Mouse (Mus musculus) MEL (cell line): ENCODE measurements around the gene Map4k1. TPM values are rescaled to one million over a fixed set of nuclear protein-coding genes. Genes with fewer than 3 reads are reported as not detected.

Experiments
- DNase-seq: peaks from one replicate; pipeline ENCODE4 v3.0.0; 2011; ENCODE audit warnings: low read depth, low spot score
- H3K27ac ChIP-seq: 2 replicates; pipeline ENCODE4 v1.5.1; 2012; ENCODE audit warnings: low read depth, mild to moderate bottlenecking, control low read depth, low read length, moderate library complexity; ENCODE audit not compliant: control insufficient read depth
- H3K27me3 ChIP-seq, 2 experiments: fragments of 150-350 bp in 1 of 2; sonication (generic) in 1 of 2; 2 replicates each; pipeline ENCODE4 v1.6.1; 2012; ENCODE audit warnings: low read length in 2 of 2, mild to moderate bottlenecking in 2 of 2, improper control_type of control experiment in 1 of 2, moderate library complexity in 1 of 2; ENCODE audit not compliant: insufficient read depth in 2 of 2, control insufficient read depth in 1 of 2
- H3K36me3 ChIP-seq, 2 experiments: 2 replicates each; pipeline ENCODE4 v1.6.1; 2012 to 2014; ENCODE audit warnings: low read length in 2 of 2, improper control_type of control experiment in 1 of 2, inconsistent platforms in 1 of 2, mild to moderate bottlenecking in 1 of 2; ENCODE audit not compliant: insufficient read depth in 2 of 2, control insufficient read depth in 1 of 2
- H3K4me1 ChIP-seq, 2 experiments: fragments of 150-350 bp in 1 of 2; sonication (generic) in 1 of 2; 2 replicates each; pipeline ENCODE4 v1.6.1; 2012; ENCODE audit warnings: low read length in 2 of 2, improper control_type of control experiment in 1 of 2, mild to moderate bottlenecking in 1 of 2; ENCODE audit not compliant: insufficient read depth in 2 of 2, control insufficient read depth in 1 of 2
- H3K4me3 ChIP-seq, 2 experiments: fragments of 150-350 bp in 1 of 2; sonication (generic) in 1 of 2; 2 replicates each; pipeline ENCODE4 v1.5.1; 2012; ENCODE audit warnings: low read depth in 2 of 2, low read length in 2 of 2, mild to moderate bottlenecking in 2 of 2, moderate library complexity in 2 of 2, control low read depth in 1 of 2, improper control_type of control experiment in 1 of 2; ENCODE audit not compliant: control insufficient read depth in 1 of 2, insufficient read depth in 1 of 2
- H3K79me2 ChIP-seq: 2 replicates; pipeline ENCODE4 v1.6.1; 2012; ENCODE audit warnings: mild to moderate bottlenecking, low read length, moderate library complexity; ENCODE audit not compliant: control insufficient read depth, poor library complexity, insufficient read depth
- H3K9ac ChIP-seq: 2 replicates; pipeline ENCODE4 v1.6.1; 2012; ENCODE audit warnings: low read depth, mild to moderate bottlenecking, control low read depth, low read length, moderate library complexity; ENCODE audit not compliant: control insufficient read depth, poor library complexity, severe bottlenecking
- H3K9me3 ChIP-seq: fragments of 150-350 bp; sonication (generic); replicated peaks from 2 replicates; pipeline ENCODE4 v1.6.1; 2012; ENCODE audit warnings: mild to moderate bottlenecking, low read length, improper control_type of control experiment, moderate library complexity; ENCODE audit not compliant: insufficient read depth
- BHLHE40 ChIP-seq: IDR thresholded peaks from 2 replicates; pipeline ENCODE4 v1.6.1; 2012; ENCODE audit warnings: low read depth, mild to moderate bottlenecking, inconsistent platforms, low read length, improper control_type of control experiment, borderline replicate concordance
- CHD1 ChIP-seq: IDR thresholded peaks from 2 replicates; pipeline ENCODE4 v1.6.1; 2012; ENCODE audit warnings: low read depth, mild to moderate bottlenecking, inconsistent platforms, low read length, improper control_type of control experiment
- CTCF ChIP-seq, 3 experiments: IDR thresholded peaks in 2 of 3; conservative IDR thresholded peaks in 1 of 3; 2 replicates each; pipeline ENCODE4 v1.5.1; 2011 to 2012; ENCODE audit warnings: low read length in 3 of 3, low read depth in 2 of 3, mild to moderate bottlenecking in 2 of 3, improper control_type of control experiment in 1 of 3, inconsistent platforms in 1 of 3, mixed read lengths in 1 of 3, moderate library complexity in 1 of 3; ENCODE audit not compliant: control insufficient read depth in 1 of 3, insufficient read depth in 1 of 3, poor library complexity in 1 of 3, severe bottlenecking in 1 of 3
- EP300 ChIP-seq, 2 experiments: IDR thresholded peaks; 2 replicates each; pipeline ENCODE4 v1.6.1; 2011; ENCODE audit warnings: improper control_type of control experiment in 2 of 2, low read length in 2 of 2, low read depth in 1 of 2, mild to moderate bottlenecking in 1 of 2
- ETS1 ChIP-seq: IDR thresholded peaks from 2 replicates; pipeline ENCODE4 v1.6.1; 2012; ENCODE audit warnings: low read depth, mild to moderate bottlenecking, inconsistent platforms, low read length, improper control_type of control experiment, moderate library complexity
- GABPA ChIP-seq: IDR thresholded peaks from 2 replicates; pipeline ENCODE4 v1.6.1; 2012; ENCODE audit warnings: low read depth, mild to moderate bottlenecking, inconsistent platforms, low read length, improper control_type of control experiment, moderate library complexity
- GATA1 ChIP-seq: IDR thresholded peaks from 2 replicates; pipeline ENCODE4 v1.6.1; 2011; ENCODE audit warnings: low read depth, low read length, improper control_type of control experiment
- HCFC1 ChIP-seq: IDR thresholded peaks from 2 replicates; pipeline ENCODE4 v1.6.1; 2012; ENCODE audit warnings: low read depth, mild to moderate bottlenecking, inconsistent platforms, low read length, improper control_type of control experiment, moderate library complexity
- JUND ChIP-seq: IDR thresholded peaks from 2 replicates; pipeline ENCODE4 v1.6.1; 2011; ENCODE audit warnings: low read depth, mild to moderate bottlenecking, improper control_type of control experiment, low read length
- KAT2A ChIP-seq: conservative IDR thresholded peaks from 2 replicates; pipeline ENCODE4 v1.6.1; 2012; ENCODE audit warnings: low read depth, low read length, improper control_type of control experiment, inconsistent platforms
- MAFK ChIP-seq: IDR thresholded peaks from 2 replicates; pipeline ENCODE4 v1.6.1; 2011; ENCODE audit warnings: low read depth, mild to moderate bottlenecking, low read length, improper control_type of control experiment, borderline replicate concordance
- MEF2A ChIP-seq: IDR thresholded peaks from 2 replicates; pipeline ENCODE4 v1.6.1; 2014; ENCODE audit warnings: low read depth, mild to moderate bottlenecking, inconsistent platforms, low read length, improper control_type of control experiment; ENCODE audit not compliant: poor library complexity, insufficient replicate concordance, severe bottlenecking; ENCODE audit errors: extremely low read depth
- MXI1 ChIP-seq: IDR thresholded peaks from 2 replicates; pipeline ENCODE4 v1.6.1; 2011; ENCODE audit warnings: mild to moderate bottlenecking, low read depth, low read length, improper control_type of control experiment
- MYC ChIP-seq: IDR thresholded peaks from 2 replicates; pipeline ENCODE4 v1.6.1; 2011; ENCODE audit warnings: low read depth, mild to moderate bottlenecking, low read length, improper control_type of control experiment, moderate library complexity
- POLR2A ChIP-seq, 2 experiments: IDR thresholded peaks; 2 replicates each; pipeline ENCODE4 v1.6.1; 2011 to 2012; ENCODE audit warnings: low read length in 2 of 2, mild to moderate bottlenecking in 2 of 2, control low read depth in 1 of 2, improper control_type of control experiment in 1 of 2, low read depth in 1 of 2, moderate library complexity in 1 of 2; ENCODE audit not compliant: control insufficient read depth in 1 of 2, insufficient read depth in 1 of 2, poor library complexity in 1 of 2
- POLR2AphosphoS2 ChIP-seq: IDR thresholded peaks from 2 replicates; pipeline ENCODE4 v1.6.1; 2011; ENCODE audit warnings: low read length, improper control_type of control experiment
- SMC3 ChIP-seq: IDR thresholded peaks from 2 replicates; pipeline ENCODE4 v1.6.1; 2011; ENCODE audit warnings: low read depth, low read length, improper control_type of control experiment
- TAL1 ChIP-seq: IDR thresholded peaks from 2 replicates; pipeline ENCODE4 v1.6.1; 2012; ENCODE audit warnings: mild to moderate bottlenecking, inconsistent platforms, low read length, moderate library complexity, mixed read lengths
- TBP ChIP-seq: IDR thresholded peaks from 2 replicates; pipeline ENCODE4 v1.8.0; 2011; ENCODE audit warnings: low read depth, low read length, improper control_type of control experiment
- USF2 ChIP-seq, 2 experiments: IDR thresholded peaks; 2 replicates each; pipeline ENCODE4 v1.6.1; 2011 to 2012; ENCODE audit warnings: improper control_type of control experiment in 2 of 2, low read length in 2 of 2, borderline replicate concordance in 1 of 2, inconsistent platforms in 1 of 2, low read depth in 1 of 2, mild to moderate bottlenecking in 1 of 2; ENCODE audit not compliant: insufficient read depth in 1 of 2
- ZKSCAN1 ChIP-seq: IDR thresholded peaks from 2 replicates; pipeline ENCODE4 v1.6.1; 2012; ENCODE audit warnings: low read depth, mild to moderate bottlenecking, inconsistent platforms, low read length, improper control_type of control experiment, moderate library complexity
- ZMIZ1 ChIP-seq: IDR thresholded peaks from 2 replicates; pipeline ENCODE4 v1.6.1; 2012; ENCODE audit warnings: low read depth, mild to moderate bottlenecking, inconsistent platforms, low read length, improper control_type of control experiment, moderate library complexity
- ZNF384 ChIP-seq: IDR thresholded peaks from 2 replicates; pipeline ENCODE4 v1.6.1; 2012; ENCODE audit warnings: low read depth, mild to moderate bottlenecking, inconsistent platforms, low read length, improper control_type of control experiment
- polyA plus RNA-seq, 2 experiments: library from polyadenylated mRNA; stranded (reverse) in 1 of 2; unstranded in 1 of 2; fragments of >175 nt in 1 of 2; fragments of >200 nt in 1 of 2; gene quantifications; 2 replicates each; pipeline versions ENCODE4 v1.2.1 to v1.2.4; 2012; ENCODE audit warnings: low replicate concordance in 2 of 2, low read depth in 1 of 2; ENCODE audit not compliant: insufficient read length in 2 of 2, insufficient read depth in 1 of 2, missing spikeins in 1 of 2
- total RNA-seq: library from RNA; depleted of rRNA; stranded (reverse); fragments of 300-350 nt; gene quantifications from 2 replicates; pipeline ENCODE4 v1.2.3, GENCODE M21; 2012

Map4k1 gene
- total and polyA plus RNA-seq, 3 experiments: 17.3 to 50.8 TPM; not detected in 1

DNA sequence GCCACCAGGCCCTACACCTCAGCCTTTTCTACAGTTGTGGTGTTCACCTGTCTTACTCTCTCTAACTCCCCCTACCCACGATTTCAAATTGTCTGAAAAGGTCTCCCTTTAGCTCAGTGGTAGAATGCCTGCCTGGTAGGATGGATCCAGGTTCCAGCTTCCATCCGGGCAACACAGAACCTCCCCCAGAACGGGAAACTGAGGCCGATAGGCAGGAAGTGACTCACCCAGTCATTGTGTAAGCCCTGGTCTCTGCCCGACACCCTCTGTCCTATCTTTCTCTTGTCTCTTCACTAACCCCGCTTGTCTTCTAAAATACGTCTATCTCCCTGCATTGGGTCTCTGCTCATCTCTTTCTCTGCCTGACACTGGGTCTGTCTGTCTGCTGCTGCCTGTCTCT, 3.4 kb downstream of the Map4k1 start:
- Histone ChIP-seq H3K27ac (peak overlapping the region; percentile 7; the same call in 1 of the 2 replicates), H3K27me3 (no peaks in the 10 kb centered on the region), H3K9ac (no peak overlapping the region; the same call in 1 of the 2 replicates), H3K79me2 (peaks cover 20% of the 10 kb centered on the region), H3K9me3 (no peaks in the 10 kb centered on the region), H3K4me1 (peaks cover 0 to 19% of the 10 kb centered on the region in 2 experiments; a peak in 2 of 4 replicates), H3K4me3 (no peak overlapping the region), H3K36me3 (peaks cover 0 to 12% of the 10 kb centered on the region in 2 experiments; a peak in 2 of 4 replicates)
- no peak for DNase-seq
- TF ChIP-seq MXI1 (no peak), GABPA (no peak), ZMIZ1 (no peak), POLR2A (IDR thresholded peaks at IDR 0.05; ENCODE audit: control insufficient read depth in 1 of 2, insufficient read depth in 1 of 2, low read depth in 1 of 2, low read length in 2 of 2, poor library complexity in 1 of 2) (no peak), MYC (no peak), BHLHE40 (no peak), ETS1 (no peak), GATA1 (no peak), MAFK (no peak)

DNA sequence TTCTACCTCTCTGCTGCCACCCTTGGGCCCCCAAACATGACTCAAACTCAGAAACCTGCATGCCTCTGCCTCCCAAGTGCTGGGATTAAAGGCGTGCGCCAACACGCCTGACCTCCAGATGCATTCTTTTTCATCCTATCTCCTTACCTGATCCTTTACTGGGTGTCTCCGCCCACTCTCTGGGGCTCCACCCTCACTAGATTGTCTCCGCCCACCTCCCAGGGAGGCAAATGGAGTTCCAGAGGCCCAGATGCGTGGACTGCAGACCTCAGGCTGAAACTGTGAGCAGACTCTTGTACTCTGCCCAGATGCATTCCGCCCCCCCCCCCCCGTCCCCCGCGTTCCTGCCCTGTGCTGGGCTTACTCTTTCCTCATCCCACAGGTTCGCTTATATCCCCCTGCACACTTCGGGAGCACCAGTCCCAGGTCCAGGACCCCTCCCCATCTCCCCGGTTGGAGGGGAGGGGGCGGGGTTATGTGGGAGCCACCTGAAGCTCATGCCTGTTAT, 9.0 kb downstream of the Map4k1 start:
- Histone ChIP-seq H3K4me1 (no peaks in the 10 kb centered on the region), H3K4me3 (no peak overlapping the region), H3K9ac (no peak overlapping the region), H3K9me3 (no peaks in the 10 kb centered on the region)
- DNase-seq: no peak
- TF ChIP-seq EP300 (IDR thresholded peaks at IDR 0.05; ENCODE audit: low read depth in 1 of 2, low read length in 2 of 2): no peak
- TF ChIP-seq POLR2AphosphoS2: no peak
- TF ChIP-seq ZKSCAN1: no peak
- no peak for TF ChIP-seq CHD1
- no peak for TF ChIP-seq KAT2A
- TF ChIP-seq CTCF (IDR thresholded peaks at IDR 0.05 in 2 of 3, conservative IDR thresholded peaks at IDR 0.05 in 1 of 3; ENCODE audit: control insufficient read depth in 1 of 3, insufficient read depth in 1 of 3, low read depth in 2 of 3, low read length in 3 of 3, poor library complexity in 1 of 3, severe bottlenecking in 1 of 3): no peak
- TF ChIP-seq TAL1: no peak
- TF ChIP-seq MEF2A: no peak
- no peak for TF ChIP-seq SMC3
- TF ChIP-seq POLR2A (IDR thresholded peaks at IDR 0.05; ENCODE audit: control insufficient read depth in 1 of 2, insufficient read depth in 1 of 2, low read depth in 1 of 2, low read length in 2 of 2, poor library complexity in 1 of 2): no peak
- TF ChIP-seq ZMIZ1: no peak
- TF ChIP-seq JUND: no peak
- TF ChIP-seq USF2 (IDR thresholded peaks at IDR 0.05; ENCODE audit: borderline replicate concordance in 1 of 2, insufficient read depth in 1 of 2, low read depth in 1 of 2, low read length in 2 of 2): no peak
- no peak for TF ChIP-seq ZNF384
- TF ChIP-seq MXI1: no peak
- no peak for TF ChIP-seq TBP
- TF ChIP-seq HCFC1: no peak
- TF ChIP-seq, all 39 proteins: peak for 0
- no peaks in the 10 kb centered on the region for H3K36me3 ChIP-seq
- H3K27me3 ChIP-seq: no peaks in the 10 kb centered on the region
- no peaks in the 10 kb centered on the region for H3K79me2 ChIP-seq
- no peak overlapping the region for H3K27ac ChIP-seq
